Mouse (Mus musculus) lung, postnatal 0 days (tissue): Measurements from ENCODE around the gene Plekha1. TPM values are rescaled to one million over a fixed set of nuclear protein-coding genes. Genes with fewer than 3 reads are reported as not detected.

Experiments
- ATAC-seq: fragments of 200-750 bp; cut with Nextera tagmentation; 2 replicates; pipeline ENCODE4 v1.8.0; 2017; ENCODE audit warnings: moderate library complexity
- DNase-seq: peaks from one replicate; pipeline ENCODE4 v3.0.0-alpha.2; 2016; ENCODE audit warnings: low spot score
- H3K27ac ChIP-seq: fragments of 300-500 bp; sonication (generic); 2 replicates; pipeline ENCODE4 v1.5.1; 2014; ENCODE audit warnings: antibody characterized with exemption, mild to moderate bottlenecking, low read length, mixed read lengths
- H3K27me3 ChIP-seq: fragments of 300-500 bp; sonication (generic); replicated peaks from 2 replicates; pipeline ENCODE4 v1.6.1; 2014; ENCODE audit warnings: low read length, mixed read lengths; ENCODE audit not compliant: insufficient read depth
- H3K36me3 ChIP-seq: fragments of 300-500 bp; sonication (generic); 2 replicates; pipeline ENCODE4 v1.6.1; 2014; ENCODE audit warnings: low read length, mixed read lengths; ENCODE audit not compliant: insufficient read depth
- H3K4me1 ChIP-seq: fragments of 300-500 bp; sonication (generic); 2 replicates; pipeline ENCODE4 v1.6.1; 2014; ENCODE audit warnings: antibody characterized with exemption, low read depth, low read length, mixed read lengths; ENCODE audit not compliant: insufficient read depth
- H3K4me2 ChIP-seq: fragments of 300-500 bp; sonication (generic); replicated peaks from 2 replicates; pipeline ENCODE4 v1.6.1; 2014; ENCODE audit warnings: low read depth, mild to moderate bottlenecking, low read length, moderate library complexity, mixed read lengths
- H3K4me3 ChIP-seq: fragments of 300-500 bp; sonication (generic); 2 replicates; pipeline ENCODE4 v1.5.1; 2014; ENCODE audit warnings: low read depth, low read length
- H3K9ac ChIP-seq: fragments of 300-500 bp; sonication (generic); replicated peaks from 2 replicates; pipeline ENCODE4 v1.6.1; 2014; ENCODE audit warnings: low read depth, mild to moderate bottlenecking
- H3K9me3 ChIP-seq: fragments of 300-500 bp; sonication (generic); 2 replicates; pipeline ENCODE4 v1.6.1; 2016; ENCODE audit warnings: low read length, mixed read lengths
- CTCF ChIP-seq: IDR thresholded peaks from 2 replicates; pipeline ENCODE4 v1.5.1; 2016; ENCODE audit warnings: antibody characterized with exemption, mild to moderate bottlenecking
- EP300 ChIP-seq: IDR thresholded peaks from 2 replicates; pipeline ENCODE4 v1.6.1; 2016; ENCODE audit warnings: antibody characterized with exemption, mild to moderate bottlenecking, control low read depth
- WGBS: fragments of 180-500 bp; shearing (Covaris S2); extraction: QIAGEN DNeasy Blood & Tissue Kit; methylation state at CpG from one replicate; pipeline ENCODE4 v1.1.7; 2014; 5-methylcytosine and 5-hydroxymethylcytosine counted together
- polyA plus RNA-seq: library from polyadenylated mRNA; unstranded; fragments of >200 nt; fragmentation: Nextera tagmentation; extraction: Ambion mirVana; gene quantifications from 2 replicates; pipeline ENCODE4 v1.2.1, GENCODE M21; 2015

The Plekha1 gene
- polyA plus RNA-seq, 1 experiment from 2014 or later, result 74.5 TPM

GRCm38 (mm10) chr7:130827431-130827830 is 38.1 kb upstream of the Plekha1 start:
- Histone ChIP-seq H3K4me3 (no peak overlapping the region), H3K4me1 (peaks cover 3% of the 10 kb centered on the region; the same call in 1 of the 2 replicates), H3K27me3 (no peaks in the 10 kb centered on the region), H3K9ac (no peak overlapping the region), H3K36me3 (no peaks in the 10 kb centered on the region), H3K9me3 (no peaks in the 10 kb centered on the region), H3K4me2 (peak overlapping the region; percentile 34), H3K27ac (no peak overlapping the region)
- ATAC-seq, result peak; percentile 23; the same call in 1 of the 2 replicates
- peak; percentile 75 for DNase-seq
- 37% methylated on average over 3 of the region's 3 CpGs for WGBS
- TF ChIP-seq CTCF, result peak; percentile 86
- no peak for TF ChIP-seq EP300

- Histone ChIP-seq H3K4me3 (peak overlapping the region; percentile 10; the same call in 1 of the 2 replicates), H3K4me1 (peaks cover 3% of the 10 kb centered on the region; the same call in 1 of the 2 replicates), H3K4me2 (peak overlapping the region; percentile 34), H3K27me3 (no peaks in the 10 kb centered on the region), H3K9ac (no peak overlapping the region), H3K36me3 (no peaks in the 10 kb centered on the region), H3K27ac (no peak overlapping the region), H3K9me3 (no peaks in the 10 kb centered on the region)
- TF ChIP-seq CTCF, result no peak
- no peak for TF ChIP-seq EP300
- no peak for DNase-seq
- ATAC-seq, result peak; percentile 30
- 63% methylated on average over 9 of the region's 9 CpGs for WGBS
Measured at GRCm38 (mm10) chr7:130827844-130828403, 37.6 kb upstream of the Plekha1 start.

DNA sequence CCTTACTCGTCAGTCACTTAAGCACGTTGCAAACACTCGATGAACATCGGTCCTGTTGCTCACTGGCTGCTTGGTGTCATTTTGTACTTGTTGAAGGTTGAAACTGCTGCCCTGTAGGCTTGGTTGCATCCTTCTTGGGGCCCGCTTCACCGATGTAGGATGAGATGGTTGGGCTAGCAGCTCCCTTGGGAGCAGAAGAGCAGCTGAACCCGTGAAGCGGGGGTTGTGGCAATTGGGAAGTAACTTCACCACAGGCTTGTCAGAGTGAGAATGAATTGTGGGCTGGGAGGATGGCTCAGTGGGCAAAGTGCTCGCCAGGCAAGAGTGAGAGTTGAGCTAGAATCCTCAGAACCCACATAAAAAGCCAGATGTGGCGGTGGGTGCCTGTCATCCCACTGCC is 37.1 kb upstream of the Plekha1 start:
- Histone ChIP-seq H3K4me3 (no peak overlapping the region), H3K9me3 (no peaks in the 10 kb centered on the region), H3K36me3 (no peaks in the 10 kb centered on the region), H3K27ac (no peak overlapping the region), H3K27me3 (no peaks in the 10 kb centered on the region), H3K4me1 (peaks cover 3% of the 10 kb centered on the region; the same call in 1 of the 2 replicates), H3K4me2 (peak overlapping the region; percentile 34; the same call in 1 of the 2 replicates), H3K9ac (no peak overlapping the region)
- no peak for ATAC-seq
- WGBS, result 76% methylated on average over 10 of the region's 10 CpGs
- TF ChIP-seq EP300 (no peak), CTCF (no peak)
- no peak for DNase-seq

- no peaks in the 10 kb centered on the region for H3K27me3 ChIP-seq
- no peak overlapping the region for H3K4me3 ChIP-seq
- 92% methylated on average over 5 of the region's 5 CpGs for whole genome bisulfite sequencing
- TF ChIP-seq CTCF (no peak), EP300 (no peak)
- no peak overlapping the region for H3K27ac ChIP-seq
- no peaks in the 10 kb centered on the region for H3K9me3 ChIP-seq
- H3K4me1 ChIP-seq, result no peaks in the 10 kb centered on the region
- DNase-seq, result no peak
- H3K9ac ChIP-seq, result no peak overlapping the region
- ATAC-seq, result no peak
- H3K36me3 ChIP-seq, result no peaks in the 10 kb centered on the region
- H3K4me2 ChIP-seq, result no peak overlapping the region
Measured at GRCm38 (mm10) chr7:130831586-130831985, 34.0 kb upstream of the Plekha1 start.

- no peaks in the 10 kb centered on the region for H3K4me1 ChIP-seq
Measured at GRCm38 (mm10) chr7:130834299-130834698, 31.3 kb upstream of the Plekha1 start.

DNA sequence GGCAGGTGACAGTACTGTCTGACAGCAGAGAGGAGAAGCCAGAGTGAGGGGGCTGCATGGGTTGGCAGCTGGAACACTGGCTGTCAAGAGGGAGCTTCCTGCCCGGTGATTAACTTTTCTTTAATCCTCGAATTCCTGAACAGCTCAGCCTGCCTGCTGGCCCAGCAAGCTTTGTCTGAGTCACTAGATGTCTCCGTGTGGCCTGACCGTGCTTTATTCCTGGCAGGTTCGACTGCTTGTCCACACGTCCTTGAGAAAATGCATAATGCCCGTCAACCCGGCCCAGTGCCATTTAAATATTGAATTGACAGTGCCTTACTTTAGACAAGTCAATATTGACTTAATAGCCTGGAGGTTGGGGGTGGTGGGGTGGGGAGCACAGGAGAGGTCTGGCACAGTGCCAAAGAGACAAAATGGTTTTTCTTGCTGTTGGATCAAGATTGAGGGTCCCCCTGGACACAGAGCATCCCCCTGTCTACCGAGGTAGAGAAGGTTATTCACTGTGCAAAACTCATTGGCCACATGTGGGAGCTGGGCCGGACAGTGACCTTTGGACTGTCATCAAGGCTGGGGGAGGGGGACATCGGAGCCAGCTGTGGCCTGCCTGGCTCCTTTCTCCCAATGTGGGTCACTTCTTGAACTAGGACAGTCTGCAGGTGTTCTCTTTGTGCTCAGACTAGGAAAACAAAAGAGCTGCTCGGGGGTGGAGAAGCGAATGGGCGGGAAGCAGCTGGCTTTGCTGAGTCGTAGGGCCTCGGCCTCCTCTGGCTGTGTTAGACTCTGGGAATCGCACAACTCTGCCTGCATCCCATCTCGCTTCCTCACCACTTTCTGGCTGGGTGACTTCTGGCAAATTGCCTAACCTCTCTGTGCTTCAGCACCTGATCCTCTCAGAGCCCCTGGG is 30.3 kb upstream of the Plekha1 start:
- H3K9me3 ChIP-seq, result no peaks in the 10 kb centered on the region
- no peaks in the 10 kb centered on the region for H3K4me1 ChIP-seq
- ATAC-seq, result peak; percentile 24
- WGBS, result 16% methylated on average over 18 of the region's 18 CpGs
- H3K4me3 ChIP-seq, result no peak overlapping the region
- no peak overlapping the region for H3K27ac ChIP-seq
- H3K9ac ChIP-seq, result no peak overlapping the region
- peak; percentile 63 for DNase-seq
- TF ChIP-seq CTCF, result no peak
- TF ChIP-seq EP300, result no peak
- no peaks in the 10 kb centered on the region for H3K27me3 ChIP-seq
- no peaks in the 10 kb centered on the region for H3K36me3 ChIP-seq
- H3K4me2 ChIP-seq, result no peak overlapping the region

More at GRCm38 (mm10) chr7:130834299-130834698, 31.3 kb upstream of the Plekha1 start:
- no peak for TF ChIP-seq CTCF
- TF ChIP-seq EP300, result no peak
- 23% methylated on average over 21 of the region's 21 CpGs for WGBS
- no peaks in the 10 kb centered on the region for H3K36me3 ChIP-seq
- no peak overlapping the region for H3K27ac ChIP-seq
- H3K9me3 ChIP-seq, result no peaks in the 10 kb centered on the region
- H3K4me2 ChIP-seq, result no peak overlapping the region
- no peaks in the 10 kb centered on the region for H3K27me3 ChIP-seq
- no peak overlapping the region for H3K4me3 ChIP-seq
- no peak overlapping the region for H3K9ac ChIP-seq
- ATAC-seq, result peak; percentile 96
- peak; percentile 87 for DNase-seq
